Mouse (Mus musculus): ENCODE measurements around the gene Figla. TPM values are rescaled to one million over a fixed set of nuclear protein-coding genes. Genes with fewer than 3 reads are reported as not detected.

The Figla gene
- polyA plus RNA-seq, 2 experiments from 2014 or later = not detected

DNA sequence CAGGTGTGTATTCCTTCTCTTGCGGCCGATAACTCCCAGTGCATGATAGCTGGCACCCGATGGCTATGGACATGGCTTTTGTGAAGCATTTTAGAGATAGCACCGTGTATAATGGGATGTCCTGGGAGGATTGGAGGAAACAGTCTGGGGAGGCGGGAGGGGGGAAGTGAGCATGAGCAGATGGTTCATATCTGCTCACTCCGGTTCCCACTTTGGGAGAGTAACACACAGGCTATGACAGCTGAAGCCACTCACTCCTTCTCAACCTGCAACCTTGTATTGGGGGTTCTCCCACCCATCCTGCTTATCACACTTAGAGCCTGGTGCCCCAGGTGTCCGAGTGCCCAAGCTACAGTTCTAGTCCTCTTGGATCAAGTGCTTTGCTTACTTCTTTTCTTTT is 54.3 kb downstream of the Figla start:
- no peak for ATAC-seq

Other genes starting within 250 kb of the Figla start
- gene Nat8f6, start 195.2 kb upstream of the Figla start, polyA plus RNA-seq (2017; shearing (Covaris generic)) = not detected
- not detected for gene Nat8f5, start 195.2 kb upstream of the Figla start, polyA plus RNA-seq (2017; shearing (Covaris generic))
- gene Nat8, start 184.1 kb upstream of the Figla start, polyA plus RNA-seq (2017; shearing (Covaris generic)) = not detected
- not detected for gene Nat8f2, start 147.0 kb upstream of the Figla start, polyA plus RNA-seq (2017; shearing (Covaris generic))
- 1 to 10 TPM; 7.3 to 7.7 TPM for gene Nat8f4, start 111.3 kb upstream of the Figla start, polyA plus RNA-seq (2017; shearing (Covaris generic))
- gene Tprkb, start 104.3 kb upstream of the Figla start, polyA plus RNA-seq (2017; shearing (Covaris generic)) = 10 to 100 TPM; 50.0 to 63.1 TPM
- 10 to 100 TPM; 11.3 to 11.6 TPM for gene Nat8f1, start 100.5 kb upstream of the Figla start, polyA plus RNA-seq (2017; shearing (Covaris generic))
- gene Dusp11, start 54.5 kb upstream of the Figla start, polyA plus RNA-seq (2017; shearing (Covaris generic)) = 100 to 1,000 TPM; 223 to 225 TPM
- gene Add2, start 12.5 kb downstream of the Figla start, polyA plus RNA-seq (2017; shearing (Covaris generic)) = not detected
- gene Tgfa, start 179.1 kb downstream of the Figla start, polyA plus RNA-seq (2017; shearing (Covaris generic)) = not detected

Measured in activated CD4-positive, CD25-positive, alpha-beta regulatory T cell, adult 4 months (primary cell).